Mouse (Mus musculus) C2C12 (cell line): ENCODE measurements around the gene Klk8. TPM values are rescaled to one million over a fixed set of nuclear protein-coding genes. Genes with fewer than 3 reads are reported as not detected.

Source experiments
- H3K27me3 ChIP-seq: one replicate; pipeline ENCODE4 v1.6.1; 2011; ENCODE audit not compliant: control insufficient read depth, insufficient read depth, insufficient read length
- H3K36me3 ChIP-seq: one replicate; pipeline ENCODE4 v1.6.1; 2011; ENCODE audit not compliant: control insufficient read depth, insufficient read depth
- H3K4me3 ChIP-seq: one replicate; pipeline ENCODE4 v1.5.1; 2011; ENCODE audit warnings: mild to moderate bottlenecking, control low read depth; ENCODE audit not compliant: poor library complexity, insufficient read depth, severe bottlenecking
- H3K79me2 ChIP-seq: one replicate; pipeline ENCODE4 v1.6.1; 2011; ENCODE audit not compliant: control insufficient read depth, insufficient read depth
- H3K79me3 ChIP-seq: one replicate; pipeline ENCODE4 v1.6.1; 2011; ENCODE audit warnings: low read depth, control low read depth
- H3ac ChIP-seq: one replicate; pipeline ENCODE3; 2011; ENCODE audit warnings: low read depth; ENCODE audit not compliant: control insufficient read depth, insufficient read length
- CEBPB ChIP-seq: IDR thresholded peaks from one replicate; pipeline ENCODE4 v1.6.1; 2011; ENCODE audit warnings: low read depth, mild to moderate bottlenecking, control low read depth, moderate library complexity
- CTCF ChIP-seq: IDR thresholded peaks from one replicate; pipeline ENCODE4 v1.5.1; 2011; ENCODE audit not compliant: control insufficient read depth, insufficient read depth, insufficient read length
- FOSL1 ChIP-seq: IDR thresholded peaks from one replicate; pipeline ENCODE4 v1.8.0; 2011; ENCODE audit warnings: mild to moderate bottlenecking, low read length; ENCODE audit not compliant: poor library complexity, insufficient read depth, severe bottlenecking
- MAX ChIP-seq: IDR thresholded peaks from one replicate; pipeline ENCODE4 v1.6.1; 2011; ENCODE audit warnings: mild to moderate bottlenecking, control low read depth
- MYOD1 ChIP-seq: IDR thresholded peaks from one replicate; pipeline ENCODE4 v1.6.1; 2011; ENCODE audit warnings: low read depth; ENCODE audit not compliant: control insufficient read depth, insufficient read length
- MYOG ChIP-seq: IDR thresholded peaks from one replicate; pipeline ENCODE4 v1.6.1; 2011; ENCODE audit not compliant: control insufficient read depth, insufficient read length; ENCODE audit errors: extremely low read depth
- USF1 ChIP-seq: IDR thresholded peaks from one replicate; pipeline ENCODE4 v1.6.1; 2011; ENCODE audit warnings: low read depth, mild to moderate bottlenecking, control low read depth, moderate library complexity
- polyA plus RNA-seq: library from polyadenylated mRNA; unstranded; fragments of >200 nt; fragmentation: generic; extraction: Trizol; gene quantifications from one replicate; pipeline ENCODE4 v1.2.1, GENCODE M21; 2012; ENCODE audit warnings: missing spikeins

Gene Klk8
- polyA plus RNA-seq, 1 experiment = 0.36 TPM

DNA sequence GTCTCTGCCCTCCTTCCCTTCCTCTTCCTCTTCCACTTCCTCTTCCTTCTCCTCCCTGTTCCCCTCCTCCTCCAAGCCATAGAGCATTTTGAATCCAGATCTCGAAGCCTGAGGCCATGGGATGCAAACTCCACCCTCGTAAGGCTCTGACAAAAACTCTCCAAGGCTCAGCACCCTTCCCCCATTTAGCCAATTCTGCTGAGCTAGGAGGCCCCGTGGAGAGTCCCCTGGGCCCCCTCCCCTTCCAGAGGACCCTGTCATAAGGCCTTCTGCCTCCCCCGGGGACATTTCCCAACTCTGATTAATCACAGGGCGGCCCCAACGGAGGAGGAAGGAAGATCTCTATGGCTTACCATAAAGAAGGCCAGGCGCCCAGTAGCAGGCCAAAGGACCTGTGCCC lies 5.8 kb upstream of the Klk8 start, which contains the start of gene Klk9:
Gene Klk9, plus strand, starts transcription at position 301 of the 400 bp plus-strand sequence.
- H3K79me3 ChIP-seq = no peaks in the 10 kb centered on the region
- TF ChIP-seq FOSL1 (no peak), CTCF (no peak), MYOD1 (no peak), USF1 (no peak), MAX (no peak), MYOG (no peak)
- no peak within 1 kb of the TSS for H3K4me3 ChIP-seq
- H3K27me3 ChIP-seq = no peaks in the 10 kb centered on the region
- H3ac ChIP-seq = no peak within 1 kb of the TSS
- H3K36me3 ChIP-seq = no peaks in the 10 kb centered on the region
- no peaks in the 10 kb centered on the region for H3K79me2 ChIP-seq

DNA sequence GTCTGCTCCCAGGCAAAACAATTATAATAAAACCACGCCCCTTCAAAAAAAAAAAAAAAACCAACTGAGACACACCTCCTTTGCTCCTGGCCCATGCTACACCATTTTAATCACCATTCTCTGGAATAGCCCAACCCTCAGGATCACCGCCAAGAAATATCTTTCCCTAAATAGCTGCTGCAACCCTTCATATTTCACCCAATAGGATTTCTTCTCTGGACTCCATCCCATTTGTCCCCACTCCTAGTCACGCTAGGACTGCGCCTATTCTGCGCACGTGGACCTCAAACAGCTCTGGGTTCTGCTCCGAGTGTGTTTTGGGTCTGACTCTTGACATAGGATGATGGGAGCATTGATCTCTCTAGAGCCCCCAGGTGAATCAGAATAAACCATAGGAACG lies 1.0 kb upstream of the Klk8 start:
- Histone ChIP-seq H3K4me3 (no peak overlapping the region), H3ac (no peak overlapping the region), H3K27me3 (no peaks in the 10 kb centered on the region), H3K79me3 (no peaks in the 10 kb centered on the region), H3K36me3 (no peaks in the 10 kb centered on the region), H3K79me2 (no peaks in the 10 kb centered on the region)
- TF ChIP-seq MYOD1 (no peak), CEBPB (no peak), MAX (no peak), MYOG (no peak)

DNA sequence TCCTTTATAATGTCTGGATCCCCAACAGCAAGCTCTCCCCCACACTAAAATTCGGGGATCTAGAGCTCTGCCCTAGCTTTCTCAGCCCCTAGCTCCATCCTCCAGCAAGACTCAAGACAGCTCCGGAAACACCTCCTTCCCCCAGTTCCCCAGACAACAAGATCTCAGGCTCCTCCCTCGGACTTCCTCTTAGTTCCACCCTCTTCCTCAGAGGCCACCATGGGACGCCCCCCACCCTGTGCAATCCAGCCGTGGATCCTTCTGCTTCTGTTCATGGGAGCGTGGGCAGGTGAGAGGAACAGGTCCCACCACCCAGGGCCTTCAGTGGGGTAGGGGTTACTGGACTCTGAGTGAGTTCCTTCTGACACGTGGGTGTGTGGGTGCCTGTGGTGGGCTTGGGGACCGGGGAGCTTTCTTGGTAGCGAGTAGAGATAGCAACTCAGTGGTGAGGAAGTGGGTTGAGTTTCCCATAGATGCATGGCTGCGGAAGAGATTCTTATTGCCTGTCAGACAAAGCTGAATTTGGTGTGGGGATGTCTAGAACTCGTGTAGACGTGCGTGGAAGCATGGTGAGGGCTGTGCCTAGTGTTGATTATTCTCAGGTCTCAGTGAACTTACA lies 576 bp downstream of the Klk8 start:
- no peaks in the 10 kb centered on the region for H3K79me2 ChIP-seq
- TF ChIP-seq FOSL1 (no peak), MAX (no peak)
- H3ac ChIP-seq = no peak overlapping the region
- no peaks in the 10 kb centered on the region for H3K79me3 ChIP-seq
- H3K27me3 ChIP-seq = no peaks in the 10 kb centered on the region
- no peak overlapping the region for H3K4me3 ChIP-seq
- H3K36me3 ChIP-seq = no peaks in the 10 kb centered on the region

DNA sequence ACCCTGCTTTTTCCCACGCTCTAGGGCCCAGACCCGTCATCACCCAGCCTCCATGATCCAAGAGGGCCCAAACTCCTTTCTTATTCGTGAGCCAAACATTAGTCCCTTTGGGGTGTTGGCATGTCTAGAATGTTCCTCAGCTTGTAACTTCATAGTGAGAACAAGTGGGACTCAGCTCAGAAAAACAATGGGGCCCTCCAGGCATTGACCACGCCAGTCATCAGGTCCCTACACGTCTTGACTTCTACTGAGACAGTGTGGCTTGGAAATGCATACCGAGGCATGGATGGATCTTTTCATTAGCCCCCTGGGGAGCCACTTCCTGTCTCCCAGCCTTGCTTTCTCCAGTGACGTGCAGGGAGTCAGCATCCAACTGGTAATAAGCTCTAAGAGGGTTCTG lies 2.5 kb downstream of the Klk8 start:
- Histone ChIP-seq H3K4me3 (no peak overlapping the region), H3K27me3 (no peaks in the 10 kb centered on the region), H3K79me2 (no peaks in the 10 kb centered on the region), H3ac (no peak overlapping the region), H3K36me3 (no peaks in the 10 kb centered on the region), H3K79me3 (no peaks in the 10 kb centered on the region)
- TF ChIP-seq MYOD1 (no peak), USF1 (no peak), CEBPB (no peak), MYOG (no peak), CTCF (no peak), FOSL1 (no peak), MAX (no peak)

DNA sequence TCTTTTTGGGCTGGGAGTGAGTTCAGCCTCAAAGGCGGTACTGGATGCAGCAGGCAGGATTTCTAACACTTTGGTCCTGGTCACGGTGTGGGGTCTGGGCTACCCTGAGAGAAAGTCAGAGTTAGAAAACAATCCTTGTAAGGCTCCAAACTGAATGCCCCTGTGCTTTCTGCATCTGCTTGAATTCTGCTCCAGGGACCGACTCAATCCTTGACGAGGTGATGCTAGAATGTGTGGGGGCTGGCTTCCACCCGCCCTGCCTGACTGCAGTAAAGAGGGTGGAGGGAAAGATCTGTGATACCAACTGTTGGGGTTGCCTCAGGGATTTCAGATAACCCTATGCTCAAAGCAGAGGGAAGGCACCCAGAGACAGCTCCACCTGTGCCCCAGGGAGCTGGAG lies 13.6 kb downstream of the Klk8 start, which contains the start of gene Klk7:
Gene Klk7, plus strand, starts transcription at position 301 of the 400 bp plus-strand sequence.
- Histone ChIP-seq H3K4me3 (no peak within 1 kb of the TSS), H3K79me2 (no peaks in the 10 kb centered on the region), H3K27me3 (peaks cover 20% of the 10 kb centered on the region), H3K79me3 (no peaks in the 10 kb centered on the region), H3ac (no peak within 1 kb of the TSS), H3K36me3 (no peaks in the 10 kb centered on the region)
- TF ChIP-seq CEBPB (no peak), CTCF (no peak), FOSL1 (no peak), USF1 (no peak)

DNA sequence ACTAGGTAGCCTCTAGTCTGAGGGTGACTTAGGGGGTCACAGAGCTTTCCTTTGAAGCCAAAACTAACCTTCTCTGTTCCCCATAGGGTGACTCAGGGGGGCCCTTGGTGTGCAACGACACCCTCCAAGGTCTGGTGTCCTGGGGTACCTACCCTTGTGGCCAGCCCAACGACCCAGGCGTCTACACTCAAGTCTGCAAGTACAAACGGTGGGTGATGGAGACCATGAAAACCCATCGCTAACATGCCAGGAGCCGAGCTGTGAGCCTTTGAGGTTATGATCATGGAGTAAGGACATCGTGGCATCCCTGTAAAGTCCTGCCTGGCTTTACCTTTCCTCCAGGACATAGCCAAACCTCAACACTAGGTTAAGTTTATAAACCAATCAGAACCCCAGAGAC lies 17.8 kb downstream of the Klk8 start:
- no peaks in the 10 kb centered on the region for H3K79me2 ChIP-seq
- H3K27me3 ChIP-seq = peaks cover 20% of the 10 kb centered on the region
- TF ChIP-seq MAX (no peak), CTCF (no peak), FOSL1 (no peak), USF1 (no peak), CEBPB (no peak), MYOG (no peak), MYOD1 (no peak)
- H3K4me3 ChIP-seq = no peak overlapping the region
- no peak overlapping the region for H3ac ChIP-seq
- no peaks in the 10 kb centered on the region for H3K79me3 ChIP-seq
- no peaks in the 10 kb centered on the region for H3K36me3 ChIP-seq
